Mouse (Mus musculus): ENCODE data around the gene Ppy. TPM values are rescaled to one million over a fixed set of nuclear protein-coding genes. Genes with fewer than 3 reads are reported as not detected.
A peak's percentile ranks its signal among the peaks of the same experiment; 100 is the strongest.

Gene Ppy
- polyA plus RNA-seq, 1 experiment = not detected

- Histone ChIP-seq H3K4me1 (ENCODE audit: control insufficient read depth, insufficient read depth, insufficient read length, low read length) (peaks cover 9% of the 10 kb centered on the region), H3K27me3 (ENCODE audit: control insufficient read depth, insufficient read depth, low read length) (no peaks in the 10 kb centered on the region), H3K36me3 (ENCODE audit: control insufficient read depth, insufficient read depth, low read length) (no peaks in the 10 kb centered on the region), H3K4me3 (ENCODE audit: low read depth, low read length) (no peak overlapping the region), H3K27ac (ENCODE audit: insufficient read depth, low read depth, low read length) (no peak overlapping the region)
- 4% methylated on average over 5 of the region's 5 CpGs for WGBS
- TF ChIP-seq CTCF (IDR thresholded peaks at IDR 0.05; ENCODE audit: extremely low read depth, insufficient read length, insufficient replicate concordance, low read depth, low read length) (peak; percentile 46; the same call in 1 of the 2 replicates), POLR2A (IDR thresholded peaks at IDR 0.05; ENCODE audit: low read depth, low read length) (no peak)
Observed at GRCm38 (mm10) chr11:102140508-102140907, 39.4 kb upstream of the Ppy start.

- TF ChIP-seq CTCF (IDR thresholded peaks at IDR 0.05; ENCODE audit: extremely low read depth, insufficient read length, insufficient replicate concordance, low read depth, low read length) (peak; percentile 83), POLR2A (IDR thresholded peaks at IDR 0.05; ENCODE audit: low read depth, low read length) (no peak)
- WGBS = 1% methylated on average over 18 of the region's 18 CpGs
- Histone ChIP-seq H3K27me3 (ENCODE audit: control insufficient read depth, insufficient read depth, low read length) (no peaks in the 10 kb centered on the region), H3K27ac (ENCODE audit: insufficient read depth, low read depth, low read length) (no peak overlapping the region), H3K4me3 (ENCODE audit: low read depth, low read length) (no peak overlapping the region), H3K36me3 (ENCODE audit: control insufficient read depth, insufficient read depth, low read length) (no peaks in the 10 kb centered on the region), H3K4me1 (ENCODE audit: control insufficient read depth, insufficient read depth, insufficient read length, low read length) (peaks cover 6% of the 10 kb centered on the region)
Observed at GRCm38 (mm10) chr11:102138447-102138740, 37.3 kb upstream of the Ppy start.

GRCm38 (mm10) chr11:102137625-102138446 lies 36.7 kb upstream of the Ppy start:
- no peak for TF ChIP-seq CTCF (IDR thresholded peaks at IDR 0.05; ENCODE audit: extremely low read depth, insufficient read length, insufficient replicate concordance, low read depth, low read length)
- TF ChIP-seq POLR2A (IDR thresholded peaks at IDR 0.05; ENCODE audit: low read depth, low read length) = no peak
- Histone ChIP-seq H3K27ac (ENCODE audit: insufficient read depth, low read depth, low read length) (no peak overlapping the region), H3K36me3 (ENCODE audit: control insufficient read depth, insufficient read depth, low read length) (no peaks in the 10 kb centered on the region), H3K27me3 (ENCODE audit: control insufficient read depth, insufficient read depth, low read length) (no peaks in the 10 kb centered on the region), H3K4me3 (ENCODE audit: low read depth, low read length) (no peak overlapping the region), H3K4me1 (ENCODE audit: control insufficient read depth, insufficient read depth, insufficient read length, low read length) (peaks cover 3% of the 10 kb centered on the region)
- WGBS = 40% methylated on average over 13 of the region's 13 CpGs

- H3K36me3 ChIP-seq (ENCODE audit: control insufficient read depth, insufficient read depth, low read length) = no peaks in the 10 kb centered on the region
- no peak for TF ChIP-seq POLR2A (IDR thresholded peaks at IDR 0.05; ENCODE audit: low read depth, low read length)
- TF ChIP-seq CTCF (IDR thresholded peaks at IDR 0.05; ENCODE audit: extremely low read depth, insufficient read length, insufficient replicate concordance, low read depth, low read length) = no peak
- H3K4me3 ChIP-seq (ENCODE audit: low read depth, low read length) = no peak overlapping the region
- 28% methylated on average over 4 of the region's 4 CpGs for WGBS
- H3K4me1 ChIP-seq (ENCODE audit: control insufficient read depth, insufficient read depth, insufficient read length, low read length) = peaks cover 3% of the 10 kb centered on the region
- no peak overlapping the region for H3K27ac ChIP-seq (ENCODE audit: insufficient read depth, low read depth, low read length)
- H3K27me3 ChIP-seq (ENCODE audit: control insufficient read depth, insufficient read depth, low read length) = no peaks in the 10 kb centered on the region
Observed at GRCm38 (mm10) chr11:102134516-102134915, 33.4 kb upstream of the Ppy start.

GRCm38 (mm10) chr11:102117386-102117785 lies 16.3 kb upstream of the Ppy start:
- Histone ChIP-seq H3K36me3 (ENCODE audit: control insufficient read depth, insufficient read depth, low read length) (no peaks in the 10 kb centered on the region), H3K27me3 (ENCODE audit: control insufficient read depth, insufficient read depth, low read length) (no peaks in the 10 kb centered on the region), H3K27ac (ENCODE audit: insufficient read depth, low read depth, low read length) (no peak overlapping the region), H3K4me1 (ENCODE audit: control insufficient read depth, insufficient read depth, insufficient read length, low read length) (peaks cover 4% of the 10 kb centered on the region; the same call in 1 of the 2 replicates), H3K4me3 (ENCODE audit: low read depth, low read length) (no peak overlapping the region)
- no peak for TF ChIP-seq POLR2A (IDR thresholded peaks at IDR 0.05; ENCODE audit: low read depth, low read length)
- TF ChIP-seq CTCF (IDR thresholded peaks at IDR 0.05; ENCODE audit: extremely low read depth, insufficient read length, insufficient replicate concordance, low read depth, low read length) = no peak
- WGBS = 56% methylated on average over 6 of the region's 6 CpGs

- H3K36me3 ChIP-seq (ENCODE audit: control insufficient read depth, insufficient read depth, low read length) = no peaks in the 10 kb centered on the region
- no peaks in the 10 kb centered on the region for H3K27me3 ChIP-seq (ENCODE audit: control insufficient read depth, insufficient read depth, low read length)
- H3K27ac ChIP-seq (ENCODE audit: insufficient read depth, low read depth, low read length) = no peak overlapping the region
- H3K4me3 ChIP-seq (ENCODE audit: low read depth, low read length) = no peak overlapping the region
- peaks cover 4% of the 10 kb centered on the region; the same call in 1 of the 2 replicates for H3K4me1 ChIP-seq (ENCODE audit: control insufficient read depth, insufficient read depth, insufficient read length, low read length)
- TF ChIP-seq CTCF (IDR thresholded peaks at IDR 0.05; ENCODE audit: extremely low read depth, insufficient read length, insufficient replicate concordance, low read depth, low read length) = no peak
- no peak for TF ChIP-seq POLR2A (IDR thresholded peaks at IDR 0.05; ENCODE audit: low read depth, low read length)
- WGBS = 24% methylated on average over 8 of the region's 8 CpGs
Observed at GRCm38 (mm10) chr11:102116241-102116640, 15.1 kb upstream of the Ppy start.

GRCm38 (mm10) chr11:102111576-102111975 lies 10.5 kb upstream of the Ppy start:
- Histone ChIP-seq H3K4me1 (ENCODE audit: control insufficient read depth, insufficient read depth, insufficient read length, low read length) (peaks cover 6% of the 10 kb centered on the region; the same call in 1 of the 2 replicates), H3K27ac (ENCODE audit: insufficient read depth, low read depth, low read length) (no peak overlapping the region), H3K36me3 (ENCODE audit: control insufficient read depth, insufficient read depth, low read length) (no peaks in the 10 kb centered on the region), H3K27me3 (ENCODE audit: control insufficient read depth, insufficient read depth, low read length) (peaks cover 18% of the 10 kb centered on the region), H3K4me3 (ENCODE audit: low read depth, low read length) (no peak overlapping the region)
- TF ChIP-seq POLR2A (IDR thresholded peaks at IDR 0.05; ENCODE audit: low read depth, low read length) (no peak), CTCF (IDR thresholded peaks at IDR 0.05; ENCODE audit: extremely low read depth, insufficient read length, insufficient replicate concordance, low read depth, low read length) (no peak)
- WGBS = 27% methylated on average over 5 of the region's 5 CpGs
